Mouse (Mus musculus): ENCODE measurements around the gene Kif16b.

Kif16b gene

DNA sequence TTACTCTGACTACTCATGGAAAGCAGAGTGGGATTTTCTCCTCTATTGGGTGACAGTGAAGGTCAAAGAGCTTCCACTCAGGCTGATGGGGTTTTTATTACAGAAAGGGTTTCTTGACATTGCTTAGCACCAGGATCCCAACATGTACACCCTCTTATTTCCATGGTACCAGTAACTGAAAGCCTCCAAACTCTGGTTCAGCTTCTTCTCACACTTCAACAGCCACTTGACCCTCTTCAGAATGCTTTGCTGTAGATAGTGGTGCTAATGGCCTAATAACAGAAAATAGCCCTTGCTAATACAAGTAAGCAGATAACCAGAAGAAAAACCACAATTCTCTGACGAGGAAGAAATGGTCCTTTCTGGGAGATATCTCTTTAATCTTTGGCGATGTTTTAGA, 259.6 kb downstream of the Kif16b start:
- no peak for DNase-seq

DNA sequence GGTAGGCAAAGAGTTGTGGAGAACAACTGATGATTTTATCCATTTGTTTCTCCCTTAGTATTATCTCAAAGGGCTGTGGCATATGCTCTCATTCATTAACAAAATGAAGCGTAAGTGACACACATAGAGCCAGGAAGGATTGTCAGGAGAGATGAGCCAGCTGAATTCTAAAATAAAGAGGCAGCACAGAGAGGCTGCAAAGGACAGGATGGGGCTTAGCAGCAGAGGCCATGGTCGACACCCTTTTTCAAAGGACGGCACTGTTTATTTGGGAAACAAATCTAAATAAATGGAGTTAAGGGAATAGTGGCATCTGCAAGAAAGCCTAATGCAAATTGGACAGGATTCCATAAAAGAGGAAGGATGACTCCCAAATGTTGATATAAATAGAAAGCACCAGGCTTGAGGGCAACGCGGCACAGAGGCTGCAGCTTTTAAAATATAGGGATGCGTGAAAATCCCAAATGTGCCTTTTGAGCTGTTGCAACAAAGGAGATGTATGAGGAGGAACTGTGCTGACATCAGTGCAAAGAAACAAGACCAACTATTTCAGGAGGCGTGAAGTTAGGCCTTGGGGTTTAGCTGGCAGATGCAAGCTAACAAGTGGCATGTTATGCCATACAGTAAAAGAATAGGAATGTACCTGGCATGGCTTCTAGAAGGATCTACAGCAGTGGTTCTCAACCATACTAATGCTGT, 265.6 kb downstream of the Kif16b start:
- no peak for DNase-seq

DNA sequence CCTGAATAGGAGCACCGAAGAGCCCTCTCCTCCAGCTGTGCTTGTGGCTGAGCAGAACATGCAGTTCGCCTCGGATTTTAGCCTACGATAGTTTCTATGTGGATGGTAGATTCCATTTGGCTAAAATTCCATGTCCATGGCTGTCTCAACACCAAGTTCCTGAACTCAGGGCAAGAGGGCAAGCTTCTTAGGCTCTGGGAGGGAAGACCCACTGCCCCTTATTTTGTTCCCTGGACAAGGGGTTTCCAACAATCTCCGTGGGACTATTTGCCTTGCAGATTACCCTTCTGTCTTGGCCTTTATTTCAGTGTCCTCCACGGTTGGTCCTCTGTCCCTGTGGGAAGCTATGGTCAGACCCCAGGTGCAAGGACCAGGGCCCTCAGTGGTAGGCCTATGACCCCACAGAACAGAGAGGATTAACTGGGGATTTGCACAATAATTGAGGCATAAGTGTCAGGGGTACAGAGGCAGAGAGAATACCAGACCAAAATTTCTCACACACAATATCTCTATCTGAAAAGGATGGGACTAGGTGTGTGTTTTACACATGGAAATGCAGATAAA, 267.3 kb downstream of the Kif16b start:
- DNase-seq, result no peak

DNA sequence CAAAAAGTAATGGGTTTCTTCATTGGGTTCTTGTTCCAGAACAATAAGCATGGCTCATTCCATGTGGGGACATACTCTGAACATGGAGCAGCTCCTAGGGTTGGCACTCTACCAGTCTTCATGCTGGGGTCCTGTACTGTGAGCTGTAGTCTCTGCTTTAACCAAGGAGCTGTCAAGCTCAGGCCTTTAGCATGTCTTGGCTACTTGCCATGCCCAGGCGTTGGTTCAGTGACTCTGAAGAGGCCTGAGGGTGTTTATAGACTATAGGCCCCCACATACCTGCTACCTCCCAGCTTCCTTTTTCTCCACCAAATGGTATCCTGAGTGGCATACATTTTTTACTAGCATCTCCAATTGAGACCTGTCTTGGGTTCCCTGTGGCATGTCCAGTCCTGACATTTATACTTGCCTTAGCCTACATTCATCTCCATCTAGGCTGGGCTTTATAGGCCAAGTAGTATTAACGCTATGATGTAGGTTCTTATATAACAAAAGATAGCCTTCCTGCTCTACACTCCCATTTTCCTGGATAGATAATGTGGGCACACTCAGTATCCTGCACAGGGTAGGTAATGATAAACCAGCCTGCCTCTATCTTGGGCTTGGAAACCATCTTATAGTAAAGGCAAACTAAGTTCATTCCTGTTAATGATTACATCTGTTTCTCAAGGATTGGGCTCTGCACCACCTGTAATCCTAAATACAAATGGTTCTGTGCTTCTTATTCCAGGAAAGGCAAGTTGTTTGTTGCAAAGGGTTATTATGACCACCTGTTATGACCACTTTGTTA, 271.6 kb downstream of the Kif16b start:
- no peak for DNase-seq

DNA sequence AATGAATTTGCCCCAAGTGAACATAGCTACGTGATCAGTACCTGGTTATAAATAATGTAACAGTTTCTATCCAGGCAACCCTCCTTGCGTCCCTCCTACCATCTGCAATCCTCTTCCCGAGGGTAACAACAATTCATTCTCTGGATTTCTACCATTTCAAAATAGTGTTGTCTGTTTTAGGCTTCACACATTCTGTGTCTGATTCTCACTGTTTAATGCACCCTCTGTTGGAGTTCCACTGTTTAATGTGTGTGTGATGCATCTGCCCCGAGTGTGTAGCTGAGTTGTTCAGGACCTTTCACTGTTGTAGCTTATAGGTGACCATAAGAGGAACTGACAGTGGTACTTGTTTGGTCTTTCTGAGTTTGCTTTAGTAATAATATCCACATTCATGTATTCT, 275.6 kb downstream of the Kif16b start:
- DNase-seq, result no peak

DNA sequence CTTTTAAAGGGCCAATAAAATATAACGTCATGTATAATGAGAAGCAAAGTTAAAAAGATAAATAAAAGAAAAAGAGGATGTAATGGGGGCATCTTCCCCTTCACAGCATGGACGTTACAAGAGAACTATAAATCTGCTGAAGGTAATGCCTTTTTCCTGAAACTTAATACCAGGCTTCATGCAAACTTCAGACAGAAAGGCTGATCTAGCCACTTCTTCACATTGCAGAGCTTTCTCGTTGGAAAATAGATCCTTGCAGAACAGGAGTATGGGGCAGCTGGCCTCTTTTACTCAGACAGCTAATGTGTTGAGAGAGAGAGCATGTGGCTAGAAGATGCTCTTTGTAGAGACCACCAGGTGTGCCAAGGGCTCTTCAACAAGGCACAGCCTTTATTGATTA, 276.2 kb downstream of the Kif16b start:
- DNase-seq, result no peak

DNA sequence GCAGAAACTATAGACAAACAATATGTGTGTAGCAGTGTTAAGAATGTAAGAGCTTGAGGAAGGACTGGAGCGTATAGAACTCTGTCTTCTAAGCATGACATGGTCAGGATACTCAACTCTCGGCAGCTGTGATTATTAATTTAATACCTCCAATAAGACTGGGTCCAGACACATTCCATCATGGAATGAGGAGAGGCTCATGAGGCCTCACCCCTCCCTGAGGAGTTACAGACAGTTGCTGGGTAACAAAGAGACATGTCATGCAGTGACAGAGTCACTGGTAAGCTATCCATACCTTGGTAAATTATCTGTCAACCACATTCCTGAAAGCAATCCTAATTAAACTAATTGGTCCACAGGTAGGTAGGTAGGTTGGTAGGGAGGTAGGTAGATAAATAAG, 277.1 kb downstream of the Kif16b start:
- no peak for DNase-seq

DNA sequence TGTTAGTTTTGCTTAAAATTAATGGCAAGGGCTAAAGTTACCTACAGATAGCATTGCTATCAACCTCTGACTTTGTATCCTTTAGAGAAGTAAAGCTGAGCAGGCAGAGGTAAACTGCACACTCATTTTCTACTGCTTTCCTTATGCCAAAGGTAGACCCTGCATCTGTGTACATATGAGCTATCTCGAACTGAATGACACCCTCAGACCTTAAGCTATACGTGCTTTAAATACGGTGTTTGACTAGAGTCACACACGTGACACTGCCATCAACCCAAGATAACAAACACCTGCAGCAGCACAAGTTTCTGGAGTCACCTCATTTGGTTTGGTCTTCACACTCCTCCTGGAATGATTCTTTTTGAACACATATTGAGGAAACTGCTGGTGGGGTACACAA, 280.2 kb downstream of the Kif16b start:
- no peak for DNase-seq

DNA sequence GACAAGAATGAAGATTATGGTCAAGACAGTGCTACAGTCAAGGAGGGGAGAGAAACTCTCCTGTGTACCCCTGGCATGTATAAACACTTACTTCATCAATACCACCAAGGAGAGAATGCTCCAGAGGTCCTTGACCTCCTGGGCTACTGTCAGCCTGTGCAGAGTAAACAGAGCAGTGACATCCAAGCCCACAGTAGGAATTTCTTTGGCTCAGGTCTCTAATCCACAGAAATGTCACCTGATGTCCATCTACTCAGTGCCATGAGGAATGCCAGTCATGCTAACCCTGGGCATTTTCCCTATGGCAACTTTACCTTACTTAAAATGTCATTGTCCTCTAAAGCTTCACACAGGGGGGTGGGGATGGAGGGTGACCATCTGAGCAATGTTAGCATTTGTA, 281.4 kb downstream of the Kif16b start:
- no peak for DNase-seq

DNA sequence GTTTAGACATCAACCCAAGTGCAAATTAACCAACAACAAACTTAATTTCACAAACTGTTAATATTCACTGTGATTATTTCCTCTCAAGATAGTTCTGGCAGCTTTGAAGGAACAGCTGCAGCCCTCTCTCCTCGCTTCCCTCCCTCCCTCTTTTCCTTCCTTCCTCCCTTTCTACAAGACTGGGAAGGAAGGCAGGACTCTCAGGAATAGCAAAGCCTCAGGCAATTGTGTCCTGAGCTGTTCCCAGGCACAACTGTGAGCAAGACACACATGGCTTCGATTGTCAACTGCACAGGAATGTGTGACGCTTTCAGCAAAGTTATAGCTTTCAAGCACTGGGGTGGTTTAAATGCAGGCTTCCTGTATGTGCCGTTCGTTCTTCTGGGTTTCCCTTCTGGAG, 286.8 kb downstream of the Kif16b start:
- DNase-seq, result no peak

DNA sequence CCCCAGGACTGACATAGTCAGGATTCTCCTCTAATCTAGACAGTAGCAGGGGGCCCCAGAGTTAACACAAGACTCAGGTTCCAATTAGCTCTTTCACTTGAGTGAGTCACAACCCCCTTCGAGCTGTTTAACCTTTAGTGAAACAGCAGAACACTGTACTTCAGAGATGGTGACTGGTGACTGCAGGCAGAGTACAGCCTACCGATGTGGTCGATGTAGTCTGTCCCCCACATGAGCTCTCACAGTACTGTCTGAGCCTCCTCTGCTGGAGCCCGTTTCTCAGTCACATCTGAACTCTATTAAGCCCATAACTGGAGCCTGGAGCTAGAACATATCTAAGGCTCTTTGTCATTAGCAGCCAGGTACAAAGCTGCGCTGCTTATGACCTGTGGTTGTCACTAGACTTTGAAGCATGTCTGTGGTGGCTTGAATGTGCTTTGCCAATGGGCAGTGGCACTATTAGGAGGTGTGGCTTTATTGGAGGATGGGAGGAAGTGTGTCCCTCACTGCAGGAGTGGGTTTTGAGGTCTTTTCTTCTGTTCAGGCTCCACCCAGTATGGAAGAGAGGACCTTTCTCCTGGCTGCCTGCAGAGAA, 288.9 kb downstream of the Kif16b start:
- DNase-seq, result no peak

DNA sequence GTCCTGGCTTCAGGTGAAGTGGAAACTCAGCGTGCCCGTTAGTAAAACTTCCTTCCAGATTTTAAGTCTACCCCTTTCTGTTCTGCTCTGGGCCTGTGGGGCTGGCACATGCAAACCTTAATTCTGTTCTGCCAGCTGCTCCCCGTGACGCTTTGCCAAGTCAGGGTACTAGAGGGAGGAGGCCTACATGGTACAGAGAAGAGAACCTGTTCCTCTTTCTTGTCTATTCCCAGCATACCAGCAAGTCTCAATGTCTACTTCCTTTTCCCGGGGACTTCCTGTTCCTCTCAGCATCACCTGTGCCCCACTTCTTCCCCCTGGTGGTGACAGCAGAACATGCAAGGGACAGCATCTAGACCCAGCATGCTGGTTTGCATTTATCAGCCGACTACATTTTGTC, 290.2 kb downstream of the Kif16b start:
- DNase-seq, result peak; percentile 57 to 65

DNA sequence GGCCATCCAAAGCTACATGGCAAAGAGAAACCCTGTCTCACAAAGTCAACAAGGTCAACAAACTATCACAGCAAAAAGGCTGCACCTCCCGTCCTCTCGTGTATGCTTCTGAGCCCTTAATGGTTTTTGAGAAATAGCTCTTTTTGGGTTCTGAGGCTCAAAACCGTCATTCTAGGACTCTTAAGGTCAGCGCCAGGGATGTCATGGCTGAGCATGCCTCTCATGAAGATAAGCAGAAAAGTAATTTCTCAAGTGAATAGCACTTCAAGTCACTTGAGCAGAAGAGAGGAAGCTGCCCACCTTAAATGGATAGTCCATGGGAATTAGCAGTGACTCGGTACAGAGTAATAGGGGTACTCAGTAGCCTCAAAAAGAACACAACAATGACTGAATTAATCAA, 291.1 kb downstream of the Kif16b start:
- no peak for DNase-seq

DNA sequence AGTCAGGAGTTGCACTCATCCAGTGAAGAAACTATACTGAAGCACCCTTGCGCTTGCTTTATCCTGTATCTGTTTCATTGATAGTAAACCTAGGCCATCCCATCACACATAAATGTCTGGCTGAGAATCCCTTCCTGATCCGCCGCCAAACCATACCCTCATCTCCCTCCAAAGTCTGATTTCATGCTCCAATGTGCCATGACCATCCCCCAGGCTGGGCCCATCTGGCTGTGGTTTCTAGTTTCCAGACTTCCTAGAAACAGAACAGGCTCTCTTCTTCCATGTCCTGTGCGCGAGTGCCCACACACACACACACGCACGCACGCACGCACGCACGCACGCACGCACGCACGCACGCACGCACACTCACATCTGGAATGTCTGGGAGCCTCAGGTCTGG, 292.6 kb downstream of the Kif16b start:
- no peak for DNase-seq

DNA sequence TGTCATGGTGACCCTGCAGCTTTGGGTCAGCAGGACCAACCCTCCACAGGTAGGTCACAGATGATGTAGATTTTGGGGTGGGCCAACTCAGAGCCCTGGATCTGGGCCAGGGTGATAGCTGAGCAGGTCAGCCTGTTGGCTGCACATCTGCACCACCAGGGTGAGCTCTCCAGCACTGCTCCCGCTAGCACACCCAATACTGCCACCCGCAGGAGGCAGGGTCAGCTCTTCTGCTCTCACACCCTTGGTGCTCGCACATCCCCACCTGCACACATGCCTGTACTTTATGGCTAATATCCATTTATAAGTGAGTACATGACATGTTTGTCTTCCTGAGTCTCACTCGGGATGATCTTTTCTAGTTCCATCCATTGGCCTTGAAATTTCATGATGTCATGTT, 296.6 kb downstream of the Kif16b start:
- no peak for DNase-seq

DNA sequence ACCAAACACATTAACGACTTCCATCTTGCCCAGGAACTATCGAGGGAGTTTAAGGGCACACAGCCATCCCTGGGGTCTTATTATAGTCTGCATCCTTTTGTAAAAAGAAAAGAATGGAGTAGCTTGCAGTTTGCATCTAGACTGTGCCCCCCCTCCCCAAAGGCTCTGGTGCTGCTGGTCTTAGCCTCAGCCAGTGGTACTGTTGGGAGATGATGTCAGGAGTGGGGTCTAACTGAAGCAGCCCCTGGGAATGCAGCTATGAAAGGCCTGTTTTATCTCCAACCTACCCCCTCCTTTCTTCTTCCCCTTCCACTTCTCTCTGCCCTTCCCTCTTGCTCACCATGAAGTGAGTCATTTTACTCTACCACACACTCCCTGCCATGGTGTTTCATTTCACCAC, 298.1 kb downstream of the Kif16b start:
- DNase-seq, result no peak

DNA sequence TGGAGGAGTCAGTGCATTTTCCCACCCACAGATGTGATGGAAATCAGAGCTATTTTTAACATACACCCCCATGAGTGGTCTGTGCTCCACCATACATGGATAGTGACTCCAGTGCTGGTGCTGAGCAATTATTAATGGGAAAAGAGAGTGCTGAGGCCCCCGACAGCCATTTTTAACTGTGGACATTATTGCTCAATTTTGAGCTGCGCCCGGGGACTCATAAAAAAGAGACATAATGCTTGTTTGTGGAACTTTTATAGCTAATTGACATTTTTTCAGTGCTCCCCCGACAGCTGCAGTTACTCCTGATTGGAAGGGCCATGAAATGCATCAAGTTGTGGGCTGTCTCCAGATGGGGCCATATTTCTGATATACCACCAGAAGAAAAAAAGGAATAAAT, 302.1 kb downstream of the Kif16b start:
- DNase-seq, result no peak

DNA sequence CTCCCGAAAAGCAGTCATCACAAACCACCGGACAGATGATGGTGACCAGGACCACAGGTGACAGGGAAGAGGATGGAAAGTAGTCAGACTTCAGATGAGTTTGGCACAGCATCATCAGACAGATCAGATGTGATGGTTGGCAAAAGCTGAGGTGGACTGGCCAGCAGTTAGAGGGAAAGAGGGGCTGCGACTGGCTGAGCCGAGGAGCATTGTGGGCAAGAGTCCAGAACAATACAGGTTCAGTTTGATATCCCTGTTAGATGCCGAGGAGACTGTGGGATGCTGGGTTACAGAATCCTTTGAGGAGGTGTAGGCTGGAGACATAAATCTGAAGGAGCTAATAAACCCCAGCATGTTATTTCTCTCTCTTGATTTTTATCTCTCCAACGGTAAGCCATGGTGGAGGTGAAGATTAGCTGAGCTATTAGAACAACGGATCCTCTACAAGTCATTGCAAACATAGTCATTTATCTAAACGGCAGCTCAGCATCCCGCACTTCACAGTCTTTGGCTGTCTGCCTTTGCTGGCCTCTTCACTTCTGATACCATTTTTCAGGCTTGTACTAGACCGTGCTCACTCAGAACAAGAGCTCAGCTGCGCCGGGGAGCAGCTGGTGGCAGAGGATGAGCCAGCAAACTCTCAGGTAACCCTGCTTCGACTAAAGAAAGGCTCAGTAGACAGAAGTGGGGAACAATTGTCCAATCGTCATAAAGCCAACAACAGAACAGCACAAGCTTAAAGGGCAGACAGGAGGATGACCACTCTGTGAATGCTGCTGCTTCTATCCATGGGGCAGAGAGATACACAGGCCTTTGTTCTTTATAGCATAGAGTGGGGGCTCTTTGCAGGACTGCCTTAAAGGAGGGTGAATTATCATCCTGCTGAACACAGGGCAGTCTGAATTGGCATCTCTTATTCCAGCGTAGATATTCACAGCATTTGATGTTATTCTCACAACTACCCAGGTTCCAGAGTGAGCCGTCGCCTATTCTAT, 304.9 kb downstream of the Kif16b start:
- no peak for DNase-seq

DNA sequence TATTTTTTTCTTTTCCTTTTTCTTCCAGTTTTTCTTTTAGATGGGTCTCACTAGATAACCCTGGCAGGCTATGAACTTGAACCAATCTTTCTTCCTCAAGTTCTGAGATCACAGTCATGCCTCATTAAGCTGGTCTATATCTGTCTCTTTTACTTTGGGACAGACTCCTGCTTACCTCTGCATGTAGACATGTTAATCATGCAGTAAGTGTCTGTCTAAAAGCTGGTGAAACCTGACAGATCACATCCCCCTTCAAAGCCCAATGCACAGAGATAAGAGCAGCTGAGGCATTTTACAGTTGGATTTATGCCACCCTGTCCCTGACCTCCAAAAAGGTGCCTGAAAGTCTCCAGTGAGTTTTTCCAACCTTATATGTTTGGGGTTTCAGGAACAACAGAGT, 310.4 kb downstream of the Kif16b start:
- no peak for DNase-seq

DNA sequence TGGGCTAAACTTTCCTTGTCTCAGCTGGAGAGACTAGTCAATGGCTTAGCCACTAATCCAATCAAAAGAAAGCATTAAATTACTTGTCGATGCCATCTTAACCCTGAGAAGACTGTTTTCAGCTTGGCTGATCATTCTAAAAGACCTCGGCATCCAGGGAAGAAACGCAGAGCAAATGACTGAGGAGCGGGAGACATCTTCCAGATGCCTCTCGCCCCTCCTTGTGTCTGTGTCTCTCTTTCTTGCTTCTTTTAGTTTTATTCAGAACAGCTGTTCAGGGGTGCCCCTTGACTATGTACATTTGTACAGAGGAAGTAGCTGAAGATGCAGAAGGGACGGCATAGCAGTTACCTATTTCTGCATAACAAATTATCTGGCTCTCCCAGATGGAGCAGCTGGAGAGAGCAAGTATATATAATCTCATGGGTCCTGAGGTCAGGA, 311.0 kb downstream of the Kif16b start:
- DNase-seq, result no peak

DNA sequence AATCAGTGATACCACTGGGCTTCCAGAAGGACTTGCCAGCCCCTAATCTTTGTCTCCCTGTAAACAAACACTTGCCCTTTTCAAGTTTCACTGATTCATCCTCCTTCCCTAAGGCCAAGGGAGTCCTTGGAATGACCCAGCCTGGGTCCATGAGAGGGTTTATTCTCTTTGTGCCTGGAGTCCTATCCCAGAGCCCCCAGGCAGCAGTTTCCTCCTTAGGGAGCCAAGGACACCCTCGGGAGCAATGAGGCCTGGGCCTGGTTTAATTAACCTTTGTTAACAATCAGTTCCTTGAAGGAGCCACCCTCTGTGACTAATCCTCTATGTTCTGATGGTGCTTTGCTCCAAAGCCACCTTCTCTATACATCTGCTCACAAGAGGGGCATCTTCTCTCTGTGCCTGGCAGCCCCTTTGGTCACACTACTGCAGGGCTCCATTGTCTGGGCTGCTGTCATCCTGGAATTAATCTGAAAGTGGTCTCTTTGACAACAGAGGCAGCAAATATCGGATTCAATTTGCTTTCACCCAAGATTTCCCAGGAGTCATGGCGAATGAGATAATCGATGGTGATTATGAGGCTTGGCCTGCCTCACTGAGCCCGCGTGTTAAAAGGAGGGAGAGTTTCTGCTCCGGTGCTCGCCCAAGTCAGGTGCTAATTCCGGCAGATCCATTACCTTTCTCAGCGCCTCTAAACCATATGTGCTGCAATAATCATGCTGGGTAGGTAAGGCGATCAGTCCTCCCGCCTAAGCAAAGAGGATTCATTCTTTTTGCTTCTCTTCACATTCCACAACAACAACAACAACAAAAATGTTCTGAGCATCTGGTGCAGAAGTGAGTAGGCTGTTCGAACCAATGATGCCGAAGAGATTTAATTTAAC, 311.7 kb downstream of the Kif16b start:
- DNase-seq, result no peak

DNA sequence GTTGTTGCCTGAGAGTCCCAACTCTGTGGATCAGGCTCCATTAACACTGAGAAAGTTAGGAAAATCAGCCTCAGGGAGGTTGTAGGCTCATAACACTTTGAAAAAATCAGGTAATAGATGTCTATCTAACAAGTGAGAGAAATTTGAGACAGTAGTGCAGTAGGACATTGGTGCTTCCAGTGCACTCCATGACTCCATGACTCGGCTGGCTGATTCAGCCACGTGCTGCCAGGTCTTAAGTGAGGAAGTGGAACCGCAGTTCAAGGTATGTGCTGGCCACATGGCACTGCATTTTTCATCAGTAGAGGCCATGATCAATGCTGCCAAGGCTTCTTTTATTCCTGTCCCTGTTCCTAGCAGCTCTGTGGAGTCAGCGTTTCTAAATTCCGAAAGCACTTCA, 315.5 kb downstream of the Kif16b start:
- DNase-seq, result no peak

All from B cell, adult 2 months (primary cell).